Mouse (Mus musculus) adrenal gland, postnatal 14 days (tissue): Measurements from ENCODE around the gene A4gnt. TPM values are rescaled to one million over a fixed set of nuclear protein-coding genes. Genes with fewer than 3 reads are reported as not detected.

Experiments used
- DNase-seq: peaks from one replicate; pipeline ENCODE4 v3.0.0; 2021; ENCODE audit warnings: mixed read lengths
- total RNA-seq: library from RNA; stranded (reverse); gene quantifications from 2 replicates; pipeline ENCODE4 v1.2.3, GENCODE M21; 2021

Gene A4gnt
- total RNA-seq, 1 experiment from 2014 or later, result not detected

GRCm38 (mm10) chr9:99636776-99637175 lies 24.5 kb downstream of the A4gnt start:
- DNase-seq, result no peak

- no peak for DNase-seq
Observed at GRCm38 (mm10) chr9:99637227-99637626, 24.9 kb downstream of the A4gnt start.

DNA sequence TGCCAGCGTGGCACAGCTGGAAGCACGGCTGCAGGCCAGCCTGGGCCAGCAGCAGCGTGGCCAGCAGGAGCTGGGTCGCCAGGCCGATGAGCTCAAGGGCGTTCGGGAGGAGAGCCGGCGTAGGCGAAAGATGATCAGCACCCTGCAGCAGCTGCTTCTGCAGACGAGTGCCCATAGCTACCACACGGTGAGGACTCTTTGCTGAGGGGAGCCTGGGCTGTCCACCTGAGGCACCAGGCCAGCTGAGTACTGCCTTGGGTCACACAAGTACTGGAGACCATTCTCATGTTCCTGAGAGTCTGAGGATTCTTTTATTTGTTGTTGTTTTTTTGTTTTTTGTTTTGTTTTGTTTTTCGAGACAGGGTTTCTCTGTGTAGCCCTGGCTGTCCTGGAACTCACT lies 25.4 kb downstream of the A4gnt start:
- no peak for DNase-seq

DNA sequence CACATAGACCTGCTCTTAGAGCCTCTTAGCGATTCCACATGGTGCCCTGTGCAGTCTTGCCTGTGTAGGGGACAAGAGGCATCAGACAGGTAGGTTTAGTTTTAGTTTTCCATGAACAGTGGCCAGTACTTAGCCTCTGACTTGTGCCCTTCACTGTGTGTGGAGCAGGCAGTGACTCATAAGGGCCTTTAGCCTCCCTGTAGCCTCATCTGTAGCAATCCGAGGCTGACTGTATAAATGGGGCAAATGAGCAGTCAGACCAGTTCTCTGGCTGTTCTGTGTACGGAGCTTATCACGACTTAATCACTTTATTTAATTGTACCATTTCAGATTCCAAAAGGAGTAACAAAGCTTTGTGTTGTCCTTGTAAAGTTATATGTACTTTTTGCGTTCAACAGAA lies 27.7 kb downstream of the A4gnt start:
- no peak for DNase-seq

DNA sequence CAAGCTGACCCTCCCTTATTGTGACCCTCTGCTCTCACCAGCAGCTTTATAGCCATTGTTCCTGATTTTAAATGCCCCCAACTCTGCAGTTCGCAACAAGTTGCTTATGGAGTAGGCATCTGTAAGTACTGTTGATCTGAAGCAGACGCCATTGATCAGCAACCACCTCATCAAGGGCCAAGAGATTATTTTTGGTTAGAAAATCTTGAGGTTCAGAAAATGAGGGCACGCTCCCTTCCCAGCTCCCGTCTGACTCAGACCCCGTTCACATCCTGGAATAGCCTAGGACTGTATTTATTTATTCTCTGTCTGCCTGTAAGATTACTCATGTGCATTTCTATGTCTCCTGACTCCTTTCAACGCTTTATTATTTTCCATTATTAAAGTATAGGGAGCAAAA lies 33.1 kb downstream of the A4gnt start:
- DNase-seq, result no peak

DNA sequence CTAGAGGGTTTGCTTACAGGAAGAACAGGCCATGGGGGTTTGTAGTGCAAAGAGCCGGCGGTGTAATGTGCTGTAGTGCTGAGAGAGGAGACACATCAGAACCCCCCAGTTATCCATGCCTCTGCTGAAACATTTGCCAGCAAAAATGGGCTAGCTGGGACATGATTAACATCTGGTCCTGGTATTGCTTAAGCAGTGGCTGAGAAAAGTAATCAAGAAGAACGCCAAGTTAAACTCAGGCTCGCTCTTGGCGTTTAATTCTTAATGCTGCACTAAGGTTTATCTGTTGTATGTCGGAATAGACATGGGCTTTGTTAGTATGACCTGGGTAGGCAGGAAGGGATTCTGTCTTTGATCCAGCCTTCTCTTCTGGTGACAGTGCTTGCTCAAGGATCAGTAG lies 33.8 kb downstream of the A4gnt start:
- no peak for DNase-seq

GRCm38 (mm10) chr9:99660756-99661155 lies 48.5 kb downstream of the A4gnt start:
- DNase-seq, result no peak

GRCm38 (mm10) chr9:99661606-99662166 lies 49.4 kb downstream of the A4gnt start:
- DNase-seq, result peak; percentile 55

DNA sequence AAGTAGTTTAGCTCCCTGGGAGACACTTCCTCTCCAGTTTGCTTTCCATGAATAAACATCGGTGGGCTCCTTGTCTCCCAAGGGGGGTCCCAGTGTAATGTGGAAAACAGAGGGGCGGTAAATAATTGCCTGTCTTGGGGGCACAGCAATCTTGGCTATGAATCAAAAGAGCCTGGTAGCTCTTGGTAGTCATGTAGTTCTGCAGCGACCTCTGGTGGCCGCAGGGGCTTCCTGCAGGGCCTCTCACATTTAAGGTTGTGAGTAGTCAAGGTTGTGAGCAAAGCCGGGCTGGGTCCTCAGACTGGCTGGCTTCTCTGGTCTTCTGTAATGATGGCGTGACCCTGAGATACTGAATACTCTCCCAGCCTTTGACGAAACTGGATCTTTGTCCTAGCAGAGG lies 50.1 kb downstream of the A4gnt start:
- peak; percentile 84 for DNase-seq

GRCm38 (mm10) chr9:99662887-99663286 lies 50.6 kb downstream of the A4gnt start:
- no peak for DNase-seq

DNA sequence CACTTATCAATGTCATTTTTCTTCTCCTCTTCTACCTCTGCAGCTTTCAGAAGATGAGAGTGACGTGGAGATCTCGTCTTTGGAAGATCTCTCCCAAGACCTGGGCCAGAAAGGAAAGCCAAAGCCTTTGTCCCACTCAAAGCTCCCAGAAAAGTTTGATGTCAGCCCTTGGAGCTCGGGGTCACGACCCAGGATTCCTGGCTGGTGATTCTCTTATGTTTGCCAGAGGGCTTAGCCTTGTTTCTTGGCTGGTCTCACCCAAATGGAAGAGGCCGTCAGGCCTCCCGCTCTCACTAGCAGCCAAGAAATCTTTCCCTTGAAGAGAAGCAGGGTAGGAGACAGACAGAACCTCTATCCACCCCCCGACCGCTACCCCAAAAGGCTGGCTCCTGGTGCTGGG lies 55.3 kb downstream of the A4gnt start:
- peak; percentile 63 for DNase-seq

GRCm38 (mm10) chr9:99671603-99672002 lies 59.3 kb downstream of the A4gnt start:
- no peak for DNase-seq

Other genes starting within 250 kb of the A4gnt start
- gene Mras, start 175.1 kb upstream of the A4gnt start, total RNA-seq, result 39.2 and 40.7 TPM in 2 replicates
- not detected in 2 replicates for gene Nme9, start 161.0 kb upstream of the A4gnt start, total RNA-seq
- gene Armc8, start 43.6 kb upstream of the A4gnt start, total RNA-seq, result 25.3 and 28.9 TPM in 2 replicates
- gene Dbr1, start 36.7 kb upstream of the A4gnt start, total RNA-seq, result 15.4 and 15.6 TPM in 2 replicates
- 5.1 TPM in 2 replicates for gene Dzip1l, start 17.0 kb downstream of the A4gnt start, total RNA-seq
- not detected in 2 replicates for gene Cldn18, start 104.8 kb downstream of the A4gnt start, total RNA-seq